Mouse (Mus musculus): ENCODE data around the gene Gabrg2. TPM values are rescaled to one million over a fixed set of nuclear protein-coding genes. Genes with fewer than 3 reads are reported as not detected.

The Gabrg2 gene
- 100 to 1,000 TPM; 170 to 213 (median 179) TPM for total RNA-seq (2022)

DNA sequence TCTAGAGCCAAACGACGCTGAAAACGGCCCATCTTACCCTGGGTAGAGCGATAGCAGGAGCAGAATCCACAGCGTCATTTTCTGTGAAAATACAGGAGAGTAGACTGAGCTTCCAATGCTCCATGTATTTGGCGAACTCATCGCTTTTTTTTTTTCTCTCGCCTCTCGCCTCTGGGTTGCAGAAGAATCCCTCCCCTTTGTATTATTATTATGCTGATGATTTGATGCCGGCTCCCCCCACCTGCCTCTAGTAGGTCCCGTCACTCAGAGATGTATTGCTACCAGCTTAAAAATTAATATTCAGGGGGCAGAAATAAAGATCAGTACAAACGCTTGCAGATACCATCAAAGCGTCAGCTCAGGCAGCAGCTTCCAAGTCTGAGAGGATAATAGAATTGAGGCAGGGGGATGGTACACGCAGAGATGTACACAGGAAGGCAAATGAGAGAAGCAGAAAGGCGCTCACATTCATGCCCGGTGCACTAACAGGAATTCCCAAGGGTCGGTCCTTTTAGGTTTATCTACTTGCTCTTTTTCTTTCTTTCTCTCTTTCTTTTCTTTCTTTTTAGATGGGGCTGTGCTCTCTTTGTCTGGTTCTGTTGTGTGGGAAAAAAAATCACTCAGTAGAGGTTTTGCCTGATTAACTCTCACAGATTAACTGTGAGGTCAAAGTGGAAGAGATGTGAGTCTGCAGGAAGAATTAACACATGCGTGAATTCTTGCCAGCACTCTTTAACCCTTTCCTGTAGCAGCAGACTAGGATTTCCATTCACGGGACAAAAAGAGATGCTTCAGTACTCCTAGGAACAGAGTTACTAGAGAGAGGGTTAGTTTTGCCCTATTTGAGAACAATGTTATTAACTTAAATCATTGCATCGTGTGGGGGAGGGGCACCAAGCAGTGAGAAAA is at the start of gene Gabrg2:
Gene Gabrg2, minus strand, starts transcription at position 668 of the 909 bp plus-strand sequence.
- peak; percentile 29 to 46 for DNase-seq (ENCODE audit: low spot score in 2 of 2)

DNA sequence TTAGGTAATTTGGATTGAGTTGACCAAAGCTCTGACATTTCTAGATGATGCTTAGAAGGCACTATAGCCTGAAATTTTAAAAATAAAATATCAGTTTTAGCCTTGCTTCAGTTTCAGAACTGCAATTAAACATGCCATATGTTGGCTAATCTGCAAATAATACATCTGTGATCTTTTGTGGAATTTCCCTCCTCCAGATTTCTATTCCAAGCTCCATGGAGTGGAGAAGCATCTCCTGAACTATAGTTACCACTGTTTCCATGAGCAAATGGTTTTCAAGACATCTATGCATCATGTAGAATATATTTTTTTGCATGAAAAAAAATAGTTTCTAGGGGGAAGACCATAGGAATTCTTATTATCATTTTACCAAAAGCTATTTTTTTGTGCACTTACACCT is 47.5 kb upstream of the Gabrg2 start:
- DNase-seq (ENCODE audit: low spot score in 2 of 2) = no peak

DNA sequence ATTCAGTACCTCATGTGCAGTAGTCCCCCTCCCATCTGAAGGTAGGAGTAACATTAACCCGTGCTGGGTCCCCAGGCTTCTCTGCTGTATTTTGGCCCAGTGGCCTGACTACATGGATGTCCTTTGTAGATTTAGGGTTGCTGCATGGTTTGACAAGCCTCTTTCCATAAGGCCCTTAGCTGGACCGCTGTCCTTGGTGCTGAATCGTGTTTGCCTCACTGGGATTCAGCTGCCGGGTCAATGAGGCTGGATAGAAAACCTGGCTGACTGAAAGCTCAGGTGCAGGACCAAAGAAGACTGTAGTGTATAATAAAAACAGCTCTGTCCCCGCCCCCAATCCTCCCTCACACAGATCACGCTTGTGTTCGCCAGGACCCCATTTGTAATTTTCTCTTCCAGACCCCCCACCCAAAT is 1.2 kb downstream of the Gabrg2 start:
- peak; percentile 12 to 21 for DNase-seq (ENCODE audit: low spot score in 2 of 2)

DNA sequence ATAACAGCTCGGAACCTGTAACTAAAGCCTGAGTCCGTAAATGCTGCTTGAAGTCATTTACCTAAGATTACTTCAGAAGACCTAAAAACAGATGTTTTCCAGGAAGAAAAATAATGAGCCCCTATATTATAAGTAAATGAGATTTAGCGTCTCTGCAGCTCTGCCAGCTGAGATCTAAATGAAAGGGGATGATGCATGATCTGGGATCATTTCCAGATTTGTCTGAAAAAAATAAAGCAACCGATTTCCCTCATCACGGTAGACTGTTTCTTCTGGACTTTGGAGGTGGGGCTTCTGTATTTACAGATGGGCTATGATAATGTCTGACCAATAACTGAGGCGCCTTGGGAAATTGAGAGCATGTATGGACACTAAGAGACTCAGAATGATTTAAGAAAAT is 20.5 kb downstream of the Gabrg2 start:
- DNase-seq (ENCODE audit: low spot score in 2 of 2) = no peak

DNA sequence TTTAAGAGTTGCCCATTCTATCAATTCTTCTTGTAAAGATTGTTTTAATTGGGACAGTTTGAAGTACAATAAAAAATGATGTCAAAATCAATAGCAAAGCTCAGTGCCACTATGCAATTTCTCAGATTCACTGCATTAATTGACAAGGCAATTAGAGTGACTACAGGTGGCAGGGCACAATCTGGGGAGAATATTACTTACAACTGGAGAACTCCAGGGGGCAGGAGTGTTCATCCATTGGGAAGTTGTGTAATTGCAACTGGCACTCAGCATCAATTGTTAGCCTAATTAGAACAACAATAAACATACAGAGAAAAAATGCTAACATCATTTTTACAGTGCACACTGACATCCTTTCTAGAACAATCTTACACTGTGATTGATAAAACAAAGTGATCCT is 32.1 kb downstream of the Gabrg2 start:
- DNase-seq (ENCODE audit: low spot score in 2 of 2) = no peak

DNA sequence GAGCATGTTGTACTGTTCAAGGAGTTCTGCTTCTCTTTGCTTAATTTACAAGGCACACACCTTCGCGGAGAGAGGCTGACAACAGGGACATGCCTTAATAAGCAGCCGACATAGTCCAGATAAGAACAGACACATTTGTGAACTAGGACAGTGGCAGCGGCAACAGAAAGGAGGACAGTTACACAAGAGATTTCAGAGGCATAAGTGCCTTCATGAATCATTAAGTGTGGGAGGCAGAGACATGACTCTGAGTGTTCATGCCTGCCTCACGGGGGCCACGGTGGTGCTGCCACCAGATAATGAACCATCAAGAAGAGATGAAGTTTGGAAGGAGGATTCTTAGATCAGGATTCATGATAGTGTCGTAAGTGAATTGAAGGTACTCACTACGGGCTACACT is 38.0 kb downstream of the Gabrg2 start:
- DNase-seq (ENCODE audit: low spot score in 2 of 2) = peak; percentile 16 to 66

DNA sequence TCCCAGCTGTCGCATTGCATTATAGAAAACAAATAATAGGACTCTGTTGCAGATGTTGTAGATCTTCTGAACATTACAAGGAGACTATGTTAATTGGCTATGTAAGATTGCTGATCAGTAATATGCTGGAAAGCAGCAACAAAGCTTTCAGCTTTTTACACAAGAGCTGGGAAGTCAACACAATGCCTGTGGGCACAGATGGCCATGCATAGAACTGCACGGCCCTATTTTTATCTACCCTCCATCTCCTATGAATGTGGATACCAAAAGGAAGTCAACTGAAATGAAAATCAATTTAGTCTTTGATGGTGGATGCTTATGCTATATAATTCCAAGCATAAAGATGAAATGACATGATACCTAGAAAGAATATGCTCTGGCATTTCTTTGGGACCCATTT is 47.1 kb downstream of the Gabrg2 start:
- DNase-seq (ENCODE audit: low spot score in 2 of 2) = no peak

DNA sequence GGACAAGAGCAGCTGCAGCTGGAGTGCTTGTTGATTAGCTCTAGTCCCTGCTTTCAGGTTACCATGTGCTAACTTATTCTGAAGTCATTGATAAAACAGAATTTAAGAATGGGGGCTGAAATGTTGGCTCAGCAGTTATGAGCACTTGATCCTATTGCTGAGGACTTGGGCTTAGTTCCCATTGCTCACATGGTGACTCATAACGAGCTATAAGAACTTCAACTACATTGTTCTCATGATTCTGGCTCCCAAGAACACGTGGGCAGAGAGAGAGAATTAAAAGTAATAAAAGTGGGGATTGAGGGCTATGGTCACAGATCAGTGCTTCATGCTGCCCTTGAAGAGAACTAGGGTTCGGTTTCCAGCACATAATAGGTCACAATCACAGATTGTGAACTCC is 48.8 kb downstream of the Gabrg2 start:
- DNase-seq (ENCODE audit: low spot score in 2 of 2) = no peak

DNA sequence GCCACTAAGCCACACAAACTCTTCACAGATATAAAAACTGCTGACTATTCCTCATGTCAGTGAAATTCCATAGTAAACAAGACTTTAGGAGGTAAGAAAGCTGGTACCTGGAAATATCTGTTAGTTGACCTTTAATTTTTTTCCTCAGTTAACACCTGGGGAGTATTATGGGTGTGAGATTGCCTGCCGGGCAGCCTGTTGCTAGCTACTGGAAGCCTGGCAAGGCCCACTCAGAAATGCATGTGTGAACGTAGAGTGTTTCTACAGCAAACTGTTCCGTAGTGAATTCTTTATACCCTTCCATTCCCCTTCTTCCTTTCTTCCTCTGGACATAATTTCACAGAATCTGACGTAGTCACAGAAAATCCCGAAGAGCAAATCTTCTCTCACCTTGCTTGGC is 55.2 kb downstream of the Gabrg2 start:
- no peak for DNase-seq (ENCODE audit: low spot score in 2 of 2)

DNA sequence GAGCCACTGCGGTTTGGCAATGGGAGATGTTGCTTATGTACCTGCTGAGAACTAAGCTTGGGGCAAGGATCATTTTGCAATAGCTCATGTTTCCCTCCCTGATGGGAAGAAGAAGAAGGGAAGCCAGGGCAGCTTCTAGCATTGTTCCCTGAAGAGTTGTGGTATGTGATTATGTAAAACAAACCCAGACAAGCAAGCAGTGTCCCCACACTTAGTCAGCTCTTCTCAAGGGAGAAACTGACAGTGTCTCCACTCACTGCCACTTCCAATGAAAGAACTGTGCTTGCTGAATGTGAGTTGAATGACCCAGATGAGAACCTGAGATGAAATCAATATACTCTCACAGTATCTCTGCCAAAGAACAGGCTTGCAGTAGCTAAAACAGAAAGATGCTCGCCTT is 62.7 kb downstream of the Gabrg2 start:
- DNase-seq (ENCODE audit: low spot score in 2 of 2) = no peak

DNA sequence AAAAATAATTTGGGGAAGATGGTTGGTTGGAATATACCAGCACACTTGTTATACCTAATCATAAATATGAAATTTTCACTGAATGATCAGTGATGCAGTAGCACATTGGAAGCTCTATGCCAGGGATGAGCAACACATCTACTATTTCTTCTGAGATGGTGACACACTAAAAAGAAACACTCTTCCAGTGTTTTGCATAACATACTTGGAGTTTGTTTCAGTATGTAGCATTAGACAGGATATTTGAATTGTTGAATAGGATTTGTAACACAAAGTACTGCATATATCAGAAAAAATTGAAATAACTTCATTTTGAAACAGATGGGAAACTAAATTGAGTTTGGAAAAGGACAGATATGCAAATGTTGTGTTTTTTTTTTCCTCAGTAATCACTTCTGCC is 81.8 kb downstream of the Gabrg2 start:
- DNase-seq (ENCODE audit: low spot score in 2 of 2) = no peak

DNA sequence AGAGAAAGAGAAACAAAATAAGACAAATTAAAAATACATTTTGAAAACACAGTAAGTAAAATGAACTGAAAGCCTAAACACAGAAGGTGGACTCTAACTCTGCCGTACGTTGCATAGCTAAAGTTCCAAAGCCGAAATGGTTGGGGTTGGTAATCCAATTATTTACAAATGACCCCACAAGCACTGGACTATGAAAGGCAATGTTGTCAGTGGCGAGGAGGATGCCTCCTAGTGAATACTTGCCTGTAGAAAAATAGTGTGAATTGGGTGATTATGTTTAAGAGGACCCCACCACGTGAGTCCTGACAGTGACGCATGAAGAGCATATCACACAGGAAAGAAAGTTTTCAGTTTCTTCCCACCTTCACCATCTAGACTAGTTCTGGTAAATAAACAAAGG is 86.6 kb downstream of the Gabrg2 start:
- DNase-seq (ENCODE audit: low spot score in 2 of 2) = no peak

DNA sequence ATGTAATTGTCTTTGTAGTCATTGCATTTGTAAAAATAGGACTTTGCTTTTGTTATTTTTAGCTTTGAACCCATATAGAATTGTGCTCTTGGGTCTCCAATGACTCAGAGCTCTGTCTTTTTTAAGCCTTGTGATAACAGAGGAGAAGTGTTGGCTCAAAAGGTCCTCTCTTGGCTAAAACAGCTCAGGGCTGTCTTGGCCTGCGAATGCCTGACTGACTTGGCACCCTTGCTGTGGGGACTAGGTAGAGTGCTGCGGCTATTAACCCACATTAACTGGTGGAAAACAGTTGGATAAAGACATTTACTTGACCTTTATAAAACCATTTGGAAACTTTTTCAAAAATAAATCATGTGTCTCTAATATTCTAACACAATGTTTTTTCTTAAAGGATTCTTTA is 97.0 kb downstream of the Gabrg2 start:
- no peak for DNase-seq (ENCODE audit: low spot score in 2 of 2)

Other genes starting within 250 kb of the Gabrg2 start
- gene Gabra1, start 182.1 kb upstream of the Gabrg2 start, total RNA-seq (2022) = 100 to 1,000 TPM; 527 to 643 (median 577) TPM